Mouse (Mus musculus) brown adipose tissue, adult 24 weeks (tissue): ENCODE measurements around the gene Hivep2. TPM values are rescaled to one million over a fixed set of nuclear protein-coding genes. Genes with fewer than 3 reads are reported as not detected.

ENCODE experiments used
- H3K27ac ChIP-seq: fragments of 200-500 bp; replicated peaks from 2 replicates; pipeline ENCODE4 v1.5.1; 2012; ENCODE audit warnings: low read depth, mild to moderate bottlenecking, low read length
- H3K4me1 ChIP-seq: fragments of 200-500 bp; 2 replicates; pipeline ENCODE4 v1.6.1; 2012; ENCODE audit warnings: low read length, mixed read lengths; ENCODE audit not compliant: control insufficient read depth, insufficient read depth, insufficient read length
- H3K4me3 ChIP-seq: fragments of 200-500 bp; 2 replicates; pipeline ENCODE4 v1.5.1; 2012; ENCODE audit warnings: low read depth, mild to moderate bottlenecking, low read length, moderate library complexity; ENCODE audit not compliant: insufficient read depth
- polyA plus RNA-seq: library from polyadenylated mRNA; stranded (reverse); fragments of >200 nt; gene quantifications from 2 replicates; pipeline ENCODE4 v1.2.4, GENCODE M21; 2012; ENCODE audit not compliant: missing spikeins, insufficient read depth, insufficient read length

The Hivep2 gene
- polyA plus RNA-seq, 1 experiment, result 12.6 TPM

DNA sequence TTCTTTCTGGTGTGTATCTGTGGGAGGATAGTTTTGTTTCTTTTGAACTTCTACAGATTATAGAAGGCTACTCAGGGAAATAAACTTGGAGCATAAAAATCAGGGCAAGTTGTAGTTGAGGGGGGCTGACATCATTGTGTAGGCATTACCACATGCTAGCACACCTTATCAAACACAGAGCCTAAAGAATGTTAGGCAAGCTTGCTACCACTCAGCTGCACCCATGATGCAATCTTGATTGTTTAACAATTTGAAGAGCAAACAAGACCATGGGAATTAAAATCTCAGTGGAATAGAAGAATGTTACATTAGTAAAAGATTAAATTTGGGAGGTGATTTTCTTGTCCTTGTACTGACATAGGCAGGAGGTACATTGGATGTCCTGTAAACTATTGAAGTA lies 18.4 kb downstream of the Hivep2 start:
- H3K4me3 ChIP-seq, result no peak overlapping the region
- H3K27ac ChIP-seq, result no peak overlapping the region; the same call in 1 of the 2 replicates
- H3K4me1 ChIP-seq, result peaks cover 23% of the 10 kb centered on the region

DNA sequence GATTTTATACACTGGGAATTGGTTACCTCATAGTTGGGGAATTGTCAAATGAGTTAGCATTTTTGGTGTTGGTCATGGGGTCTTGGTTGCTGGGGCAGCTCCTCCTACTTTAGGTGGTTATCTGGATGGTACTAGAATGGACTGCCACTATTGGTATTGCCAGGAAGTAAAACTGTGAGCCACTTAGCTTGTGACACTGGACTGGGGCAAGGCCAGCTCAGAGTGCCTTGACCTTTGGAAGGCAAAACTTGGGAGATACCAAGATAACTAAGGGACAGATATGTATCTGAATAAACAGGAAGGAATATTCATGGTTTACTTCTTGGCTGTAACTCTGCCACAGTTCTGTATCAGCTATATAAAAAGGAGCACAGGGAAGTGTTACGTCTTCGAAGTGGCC lies 20.7 kb downstream of the Hivep2 start:
- Histone ChIP-seq H3K4me3 (no peak overlapping the region), H3K27ac (0 out of 2 replicates have a peak overlapping the region, but pooled peaks have one; percentile 19)

DNA sequence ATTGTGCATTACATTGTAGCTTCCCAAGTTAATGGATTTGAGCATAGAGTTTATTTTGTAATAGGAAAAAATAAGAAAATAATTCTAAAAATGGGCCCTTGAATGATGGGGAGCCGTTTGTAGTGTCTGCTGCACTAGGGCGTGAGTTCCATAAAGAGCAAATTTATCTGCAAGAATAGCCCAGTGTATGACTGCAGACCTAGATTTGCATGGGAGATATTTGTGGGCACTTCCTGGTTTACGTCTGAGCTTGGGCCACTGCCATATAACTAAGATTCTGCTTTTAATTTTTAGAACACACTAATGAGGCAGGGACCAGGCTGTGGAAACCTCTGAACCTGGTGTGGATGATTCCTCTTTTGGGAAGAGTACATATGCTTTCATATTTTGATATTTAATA lies 21.5 kb downstream of the Hivep2 start:
- Histone ChIP-seq H3K27ac (no peak overlapping the region), H3K4me3 (no peak overlapping the region), H3K4me1 (peaks cover 16% of the 10 kb centered on the region)

More for the DNA sequence above, 20.7 kb downstream of the Hivep2 start:
- peaks cover 18% of the 10 kb centered on the region for H3K4me1 ChIP-seq

DNA sequence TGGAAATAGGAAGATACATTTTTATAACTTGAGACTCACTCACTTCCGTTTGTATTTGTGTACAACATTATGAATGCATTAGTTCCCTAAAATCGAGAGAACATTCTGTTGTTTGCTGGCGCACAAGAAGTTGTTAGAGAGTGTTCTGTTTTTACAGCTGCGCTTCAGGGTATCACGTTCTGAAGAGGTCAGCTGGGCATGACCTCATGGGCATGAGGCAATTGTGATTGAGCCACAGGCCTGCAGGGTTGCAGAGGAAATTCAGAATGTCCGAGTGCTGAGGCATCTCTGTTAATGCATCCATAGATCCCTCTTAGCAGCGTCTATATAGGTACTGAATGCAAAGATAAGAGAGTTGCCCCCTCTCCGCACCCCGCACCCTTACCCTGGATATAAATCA lies 22.4 kb downstream of the Hivep2 start:
- peaks cover 16% of the 10 kb centered on the region for H3K4me1 ChIP-seq
- H3K27ac ChIP-seq, result peak overlapping the region; percentile 36; the same call in 1 of the 2 replicates
- H3K4me3 ChIP-seq, result no peak overlapping the region

DNA sequence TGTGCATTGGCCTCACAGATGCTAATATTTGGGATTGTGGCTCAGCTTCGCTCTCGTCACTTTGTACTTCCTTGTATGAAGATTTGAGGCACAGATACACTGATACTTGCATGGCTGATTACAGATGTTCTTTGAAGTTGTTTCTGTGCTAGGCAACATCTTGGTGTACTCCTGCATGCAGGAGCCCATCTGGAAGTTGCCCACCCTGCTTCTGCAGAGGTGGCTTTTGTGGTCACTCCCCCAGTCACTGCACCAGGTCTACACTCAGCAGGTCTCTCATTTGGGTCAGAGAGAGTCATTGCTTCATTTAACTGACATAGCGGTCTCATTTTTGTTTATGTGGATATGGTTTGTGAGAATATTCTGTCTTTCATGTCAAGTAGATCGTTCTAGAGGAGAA lies 22.9 kb downstream of the Hivep2 start:
- peaks cover 16% of the 10 kb centered on the region for H3K4me1 ChIP-seq
- no peak overlapping the region for H3K4me3 ChIP-seq
- peak overlapping the region; percentile 36; the same call in 1 of the 2 replicates for H3K27ac ChIP-seq

DNA sequence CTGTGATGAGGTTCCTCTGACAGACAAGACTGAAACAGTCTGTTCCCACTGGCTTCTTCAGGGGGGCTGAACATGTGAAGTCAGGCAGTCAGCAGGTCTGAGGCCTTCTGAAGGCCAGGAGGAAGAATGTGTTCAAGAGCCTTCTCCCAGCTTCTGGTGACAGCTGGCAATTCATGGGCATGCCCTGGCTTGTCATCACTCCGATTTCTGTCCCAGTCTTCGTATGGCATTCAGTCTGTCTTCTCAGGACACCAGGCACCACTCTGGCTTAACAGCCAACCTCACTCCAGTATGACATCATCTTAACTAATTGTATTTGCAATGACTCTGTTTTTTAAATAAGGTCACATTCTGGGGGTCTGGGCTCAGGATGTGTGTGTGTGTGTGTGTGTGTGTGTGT lies 25.0 kb downstream of the Hivep2 start:
- peaks cover 14% of the 10 kb centered on the region for H3K4me1 ChIP-seq
- H3K4me3 ChIP-seq, result no peak overlapping the region
- no peak overlapping the region for H3K27ac ChIP-seq

DNA sequence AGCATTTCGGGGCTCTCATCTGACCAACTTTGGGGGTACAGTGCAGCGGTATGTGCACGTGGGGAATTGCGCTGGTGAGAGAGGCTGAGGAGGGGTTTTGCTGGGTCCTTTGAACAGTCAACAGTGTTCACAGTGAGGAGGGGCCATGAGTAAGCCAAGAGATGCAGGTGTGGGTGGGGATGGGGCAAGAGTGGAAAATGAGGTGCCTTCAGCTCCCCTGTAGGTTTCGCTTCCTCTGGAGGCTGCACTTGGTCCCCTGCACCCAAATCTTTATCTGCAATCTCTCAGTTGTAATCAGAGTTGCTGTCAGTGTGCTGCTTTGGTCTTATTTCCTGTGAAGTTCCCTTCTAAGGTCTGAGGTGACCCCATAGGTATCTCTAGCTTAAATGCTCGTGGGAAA lies 27.5 kb downstream of the Hivep2 start:
- H3K27ac ChIP-seq, result no peak overlapping the region
- H3K4me1 ChIP-seq, result peaks cover 4% of the 10 kb centered on the region; the same call in 1 of the 2 replicates
- H3K4me3 ChIP-seq, result no peak overlapping the region

DNA sequence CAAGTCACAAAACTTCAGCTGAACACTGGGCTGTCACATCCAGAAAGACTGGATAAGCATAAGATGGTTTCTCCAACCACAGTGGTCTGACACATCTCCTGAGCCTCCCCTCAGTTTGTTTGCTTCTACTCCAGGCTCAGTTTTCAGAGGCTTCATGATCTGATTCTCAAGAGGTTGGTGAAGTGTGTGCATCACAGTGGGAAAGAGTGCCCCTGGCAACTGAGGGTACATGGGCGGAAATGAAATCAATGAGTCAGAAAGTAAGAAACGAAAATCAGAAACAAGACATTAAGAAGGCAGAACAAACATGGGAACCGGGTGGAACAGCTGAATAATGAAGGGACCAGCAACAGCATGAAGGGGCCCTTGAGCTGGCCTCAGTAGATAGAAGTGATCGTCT lies 31.5 kb downstream of the Hivep2 start:
- peaks cover 5% of the 10 kb centered on the region; the same call in 1 of the 2 replicates for H3K4me1 ChIP-seq
- H3K27ac ChIP-seq, result no peak overlapping the region
- H3K4me3 ChIP-seq, result no peak overlapping the region

DNA sequence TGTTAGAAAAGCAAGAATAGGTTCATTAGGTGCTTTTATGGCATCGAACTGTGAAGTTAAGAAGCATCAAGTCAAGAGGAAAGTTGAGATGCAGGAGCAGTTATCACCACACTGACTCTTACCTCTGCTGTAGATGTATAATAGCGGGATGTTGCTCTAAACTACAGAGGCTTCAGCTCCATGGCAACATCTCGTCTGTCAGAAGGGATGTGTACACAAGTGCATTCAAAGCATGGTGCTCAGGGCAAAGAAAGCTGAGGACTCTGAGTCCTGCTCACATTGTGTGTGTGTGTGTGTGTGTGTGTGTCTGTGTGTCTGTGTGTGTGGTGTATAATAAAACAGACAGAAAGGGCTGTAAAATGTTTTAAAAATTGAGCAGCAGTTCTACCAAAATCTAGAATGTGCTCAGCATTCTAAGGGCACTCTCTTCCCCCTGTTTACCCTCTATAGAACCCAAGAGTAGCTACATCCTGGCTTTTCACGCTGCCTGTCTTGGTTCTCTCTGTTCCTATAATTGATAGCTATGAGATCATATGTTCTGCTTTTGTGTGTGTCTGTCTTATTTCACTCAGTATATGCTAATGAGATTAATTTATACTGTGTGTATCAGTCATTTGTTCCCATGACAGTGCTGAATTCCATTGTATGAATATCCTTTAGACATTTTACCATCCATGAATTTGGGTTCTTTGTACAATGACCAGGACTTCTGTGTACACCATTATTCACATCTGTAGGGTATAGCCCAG lies 39.1 kb downstream of the Hivep2 start:
- Histone ChIP-seq H3K4me3 (no peak overlapping the region), H3K27ac (no peak overlapping the region), H3K4me1 (peaks cover 2% of the 10 kb centered on the region; the same call in 1 of the 2 replicates)

DNA sequence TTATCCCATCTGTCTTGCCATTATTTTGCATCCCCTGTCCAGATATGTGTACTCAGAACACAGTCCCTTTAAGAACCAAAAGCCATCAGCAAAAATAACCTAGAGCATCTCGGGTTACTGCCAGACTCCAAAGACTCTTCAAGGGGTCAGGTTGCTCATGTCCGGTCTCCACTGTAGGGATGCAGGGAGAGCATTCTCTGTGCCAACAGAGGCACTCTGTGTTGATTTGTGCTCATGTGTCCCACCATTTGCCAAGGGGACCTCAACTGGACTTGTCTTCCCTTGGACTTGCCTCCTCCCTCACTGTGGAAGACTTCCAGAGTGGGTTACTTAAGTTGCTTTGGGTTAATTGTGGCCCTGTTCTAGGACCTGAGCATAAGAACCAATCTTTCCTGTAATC lies 43.8 kb downstream of the Hivep2 start:
- peaks cover 6% of the 10 kb centered on the region for H3K4me1 ChIP-seq
- H3K27ac ChIP-seq, result no peak overlapping the region
- no peak overlapping the region for H3K4me3 ChIP-seq

DNA sequence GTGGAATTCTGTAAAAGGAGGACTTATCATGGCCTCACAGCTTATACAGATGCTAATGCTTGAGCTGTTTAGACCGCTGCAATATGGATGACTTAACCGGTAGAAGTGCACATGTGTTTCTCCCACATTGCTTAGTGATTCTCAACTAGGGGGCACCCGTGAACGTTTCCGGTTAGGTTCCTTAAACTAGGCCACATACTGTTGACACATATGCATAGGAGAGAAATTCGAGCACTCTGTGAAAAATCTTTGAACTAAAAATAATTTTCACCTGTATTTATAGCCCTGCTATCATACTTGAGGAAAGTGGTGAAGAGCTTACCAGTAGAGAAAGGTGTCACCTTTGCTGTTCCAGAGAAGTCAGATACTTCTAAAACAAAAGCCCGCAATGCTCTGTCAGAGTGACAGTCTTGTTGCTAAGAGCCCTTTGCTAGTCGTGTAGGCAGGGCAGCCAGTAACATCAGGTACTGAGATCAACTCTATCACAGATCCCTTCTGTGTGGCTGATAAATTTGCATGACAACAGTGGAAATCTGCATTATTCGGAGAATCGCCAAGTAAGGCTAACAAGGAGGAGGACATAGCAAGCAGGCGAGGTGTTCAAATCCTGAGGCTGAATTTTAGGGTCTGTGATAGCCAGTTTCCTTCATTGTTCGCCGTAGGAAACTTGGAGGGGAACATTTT lies 50.6 kb downstream of the Hivep2 start:
- Histone ChIP-seq H3K4me1 (peaks cover 10% of the 10 kb centered on the region; the same call in 1 of the 2 replicates), H3K27ac (no peak overlapping the region), H3K4me3 (no peak overlapping the region)

DNA sequence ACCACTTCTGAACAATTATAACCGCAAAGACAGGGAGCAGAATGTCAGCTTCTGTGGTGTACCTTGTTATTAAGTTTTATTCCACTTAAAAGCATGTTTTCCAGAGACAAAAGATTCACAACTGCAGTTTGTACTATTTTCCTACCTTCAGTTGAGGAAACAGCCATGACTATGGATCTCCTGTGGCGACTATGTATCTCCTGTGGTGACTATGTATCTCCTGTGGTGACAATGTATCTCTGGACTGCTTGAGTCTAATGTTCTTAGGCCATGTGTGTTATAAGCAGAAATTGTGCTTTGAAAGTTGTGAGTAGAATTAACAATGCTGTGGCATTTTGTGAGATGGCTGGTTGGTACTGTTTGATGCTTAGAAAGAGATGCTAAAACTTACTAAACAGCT lies 51.5 kb downstream of the Hivep2 start:
- peak overlapping the region; percentile 24; the same call in 1 of the 2 replicates for H3K27ac ChIP-seq
- no peak overlapping the region for H3K4me3 ChIP-seq

DNA sequence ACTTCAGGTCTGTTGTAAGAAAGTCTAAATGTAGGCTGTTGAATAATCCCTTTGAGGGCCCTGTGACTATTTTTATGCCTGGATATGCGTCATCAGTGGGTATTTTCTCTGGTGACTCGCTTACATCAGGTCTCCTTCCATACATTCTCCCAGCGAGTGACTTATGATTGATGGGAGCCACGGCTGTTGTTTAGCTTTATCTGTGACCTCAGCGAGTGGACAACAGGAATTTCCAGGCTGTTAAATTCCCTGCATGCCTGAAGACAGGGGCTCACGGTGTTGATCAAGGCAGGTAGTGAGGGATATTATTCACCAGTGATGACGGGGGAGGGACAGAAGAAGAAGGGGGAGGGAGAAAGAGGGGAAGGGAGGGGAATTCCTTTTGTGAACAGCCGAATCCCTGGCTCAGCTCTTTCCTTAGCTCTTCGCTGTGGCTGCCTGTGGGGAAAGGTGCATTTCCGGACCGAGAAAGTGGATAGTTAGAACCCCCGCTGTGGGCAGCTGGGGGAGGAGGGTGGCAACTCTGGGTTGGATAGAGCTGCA lies 52.0 kb downstream of the Hivep2 start:
- Histone ChIP-seq H3K27ac (peak overlapping the region; percentile 68), H3K4me1 (peaks cover 10% of the 10 kb centered on the region; the same call in 1 of the 2 replicates), H3K4me3 (peak overlapping the region; percentile 44)

More for the DNA sequence above, 51.5 kb downstream of the Hivep2 start:
- peaks cover 10% of the 10 kb centered on the region; the same call in 1 of the 2 replicates for H3K4me1 ChIP-seq

DNA sequence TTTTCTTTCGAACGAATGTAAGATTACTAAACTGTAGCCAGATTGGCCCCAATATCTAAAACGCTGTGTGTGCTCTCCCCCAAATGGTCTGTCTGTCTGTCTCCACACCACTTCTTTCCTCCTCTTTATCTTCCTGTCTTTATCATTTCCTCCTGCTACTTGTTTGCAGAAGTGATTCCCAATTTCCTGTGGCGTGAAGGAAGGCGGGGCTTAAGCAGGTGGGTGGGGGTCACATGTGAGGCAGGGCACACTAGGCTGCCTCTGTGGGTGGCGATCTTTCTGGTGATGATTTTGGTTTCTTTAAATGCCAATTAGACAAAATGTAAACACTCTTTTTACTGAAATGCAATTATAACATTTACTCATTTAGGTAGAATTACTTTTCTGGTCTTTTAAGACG lies 52.8 kb downstream of the Hivep2 start:
- Histone ChIP-seq H3K4me3 (no peak overlapping the region), H3K27ac (peak overlapping the region; percentile 26; the same call in 1 of the 2 replicates), H3K4me1 (peaks cover 10% of the 10 kb centered on the region; the same call in 1 of the 2 replicates)

DNA sequence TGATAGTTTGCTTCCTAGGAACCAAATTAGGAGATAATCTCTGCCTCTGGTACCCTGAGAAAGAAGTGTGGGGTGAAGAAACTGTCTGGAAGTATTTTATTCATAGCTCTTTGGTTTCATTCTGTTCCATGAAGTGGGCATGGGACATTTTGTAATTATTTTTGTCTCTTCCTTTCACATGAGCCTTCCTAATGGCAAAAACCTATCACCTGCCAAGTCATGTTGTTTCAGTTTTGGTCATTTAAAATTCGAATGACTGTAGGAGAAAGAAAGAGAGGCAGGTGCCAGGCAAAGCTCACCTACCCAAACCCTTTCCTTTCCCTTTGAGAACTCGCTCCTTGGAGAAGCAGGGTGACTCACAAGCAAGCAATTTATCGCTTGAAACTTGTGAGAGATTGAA lies 53.3 kb downstream of the Hivep2 start:
- no peak overlapping the region for H3K27ac ChIP-seq
- peaks cover 10% of the 10 kb centered on the region; the same call in 1 of the 2 replicates for H3K4me1 ChIP-seq
- no peak overlapping the region for H3K4me3 ChIP-seq
